Mouse (Mus musculus): ENCODE data around the gene Sumo1.

Sumo1 gene

DNA sequence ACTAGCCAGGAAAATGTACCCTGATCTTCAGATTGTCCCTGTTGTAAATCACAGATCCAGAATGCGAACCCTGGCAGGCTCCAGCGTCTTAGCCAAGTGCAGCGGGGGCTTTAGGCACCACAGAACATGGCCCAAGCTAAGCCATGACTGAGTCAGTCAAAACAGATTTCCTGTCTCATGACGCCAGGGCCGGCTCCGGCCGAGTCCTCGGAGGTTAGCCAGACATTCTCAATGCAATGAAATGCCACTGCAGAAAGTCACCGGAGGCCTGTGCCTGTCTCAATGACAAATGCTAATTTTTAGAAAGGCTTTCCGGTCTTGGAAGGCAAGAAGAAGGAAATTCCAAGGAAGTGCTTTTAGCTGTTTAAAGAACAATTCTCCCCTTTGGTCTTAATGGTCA, 60.7 kb downstream of the Sumo1 start:
- TF ChIP-seq GATA4 (IDR thresholded peaks at IDR 0.05; ENCODE audit: insufficient replicate concordance, low read length): no peak

DNA sequence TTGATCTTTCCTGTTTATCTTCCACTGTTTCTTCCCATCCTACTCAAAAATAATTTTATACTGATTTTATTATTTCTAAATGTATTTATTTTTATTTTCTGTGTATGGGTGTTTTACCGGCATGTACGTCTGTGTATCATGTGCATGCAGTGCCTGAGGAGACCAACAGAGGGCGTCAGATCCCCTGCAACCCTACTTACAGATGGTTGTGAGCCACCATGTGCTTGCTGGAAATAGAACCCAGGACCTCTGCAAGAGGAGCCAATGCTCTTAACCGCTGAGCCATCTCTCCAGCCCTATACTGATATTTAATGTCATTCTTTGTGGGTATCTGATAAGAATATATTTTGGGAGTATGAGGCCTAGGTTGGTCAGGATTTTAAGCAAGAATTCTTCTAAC, 61.2 kb downstream of the Sumo1 start:
- no peak for TF ChIP-seq GATA4 (IDR thresholded peaks at IDR 0.05; ENCODE audit: insufficient replicate concordance, low read length)

DNA sequence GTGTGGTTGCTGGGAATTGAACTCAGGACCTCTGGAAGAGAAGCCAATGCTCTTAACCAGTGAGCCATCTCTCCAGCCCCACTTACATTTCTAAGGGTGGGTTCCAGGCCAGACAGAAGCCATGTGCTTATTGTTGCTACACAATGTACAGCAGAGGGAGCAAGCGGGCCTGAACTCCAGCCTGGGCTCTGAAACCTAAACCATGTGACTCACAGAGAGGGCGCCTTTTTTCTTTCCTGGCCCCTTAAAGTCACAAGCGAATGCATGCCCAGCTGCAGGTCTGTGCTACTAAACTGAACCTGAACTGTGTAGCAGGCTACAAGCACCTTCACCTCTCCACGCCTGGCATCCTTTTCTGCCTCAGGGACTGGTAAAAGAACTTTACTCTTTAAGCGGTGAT, 61.7 kb downstream of the Sumo1 start:
- TF ChIP-seq GATA4 (IDR thresholded peaks at IDR 0.05; ENCODE audit: insufficient replicate concordance, low read length): no peak

DNA sequence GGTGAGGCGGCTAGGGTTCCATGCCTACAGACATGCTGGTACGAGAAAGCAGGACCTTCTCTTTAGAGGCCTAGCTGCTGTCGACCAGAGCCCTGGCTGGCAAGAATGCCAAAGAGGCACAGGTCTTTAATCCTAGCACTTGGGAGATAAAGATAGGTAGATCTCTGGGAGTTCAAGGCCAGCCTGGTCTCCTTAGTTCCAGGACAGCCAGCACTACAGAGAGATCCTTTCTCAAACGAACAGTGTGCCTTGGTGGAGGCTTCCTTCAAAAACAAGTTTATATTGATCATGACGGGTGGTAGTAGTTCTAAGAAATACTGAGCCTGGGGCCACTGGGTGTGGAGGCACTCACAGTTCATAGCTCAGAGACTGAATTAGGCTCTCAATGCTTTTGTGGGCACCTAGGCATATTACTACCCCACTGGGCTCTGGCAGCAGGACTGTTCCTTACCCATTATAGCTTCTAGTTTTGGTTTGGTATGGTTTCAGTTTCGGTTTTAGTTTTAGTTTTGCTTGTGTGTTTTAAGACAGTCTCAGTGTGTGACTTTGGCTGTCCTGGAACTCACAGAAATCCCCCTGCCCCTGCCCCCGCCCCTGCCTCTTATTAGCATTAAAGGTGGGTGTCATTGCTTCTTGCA, 62.4 kb downstream of the Sumo1 start:
- no peak for TF ChIP-seq GATA4 (IDR thresholded peaks at IDR 0.05; ENCODE audit: insufficient replicate concordance, low read length)

DNA sequence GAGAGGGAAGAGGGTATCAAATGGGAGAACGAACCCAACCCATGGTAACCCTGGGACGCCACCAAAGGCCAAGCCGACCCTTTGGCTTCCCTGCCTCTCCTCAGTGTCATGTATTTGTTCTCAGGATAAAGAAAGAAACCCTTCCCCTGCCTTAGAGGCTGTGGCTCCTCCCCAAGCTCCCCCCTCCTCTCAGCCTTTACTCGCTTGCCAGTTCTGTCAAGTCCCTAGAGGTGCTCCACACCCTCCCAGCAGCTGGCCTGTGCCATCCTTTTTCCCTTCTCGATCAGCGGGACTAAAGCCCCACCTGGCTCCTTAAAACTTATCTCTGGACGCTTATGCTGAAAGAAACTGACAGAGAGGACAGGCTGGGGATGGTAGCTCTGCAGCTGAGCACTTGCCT, 63.6 kb downstream of the Sumo1 start:
- TF ChIP-seq GATA4 (IDR thresholded peaks at IDR 0.05; ENCODE audit: insufficient replicate concordance, low read length): no peak

DNA sequence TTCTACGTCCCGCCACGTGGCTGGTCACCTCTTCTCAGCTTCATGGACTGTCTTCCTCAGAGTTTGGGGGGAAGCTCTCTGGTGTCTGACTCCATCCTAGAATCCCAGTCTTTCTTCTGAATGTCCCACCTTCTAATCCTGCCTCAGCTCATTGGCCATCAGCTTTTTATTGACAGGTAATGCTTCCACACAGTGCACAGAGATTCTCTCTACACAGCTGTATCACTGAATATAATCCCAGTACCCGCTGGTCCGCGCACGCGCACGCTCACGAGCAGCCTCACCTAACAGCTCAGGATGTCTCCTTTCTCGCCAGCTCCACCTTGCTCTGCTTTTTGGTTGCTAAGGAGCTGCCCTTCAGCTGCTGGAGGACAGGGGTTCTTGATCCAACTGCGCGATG, 64.2 kb downstream of the Sumo1 start:
- TF ChIP-seq GATA4 (IDR thresholded peaks at IDR 0.05; ENCODE audit: insufficient replicate concordance, low read length): no peak

DNA sequence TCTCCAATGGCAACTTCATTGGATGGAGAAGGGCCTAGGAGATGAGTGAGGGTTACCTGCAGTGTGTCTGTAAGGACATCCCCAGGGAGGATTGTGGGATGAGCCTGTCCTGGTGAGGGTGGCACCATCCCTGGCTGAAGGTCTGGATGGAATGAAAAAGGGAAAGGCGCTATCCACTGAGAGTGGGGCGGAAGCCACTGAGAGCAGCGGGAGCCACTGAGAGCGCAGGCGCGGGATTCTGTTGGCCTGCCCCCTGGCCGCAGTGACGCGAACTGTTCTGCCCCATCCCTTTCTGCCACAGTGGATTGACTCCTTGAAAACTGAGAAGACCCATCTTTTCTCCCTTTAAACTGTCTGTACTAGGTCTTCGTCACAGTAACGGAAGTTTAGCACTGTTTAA, 66.7 kb downstream of the Sumo1 start:
- TF ChIP-seq GATA4 (IDR thresholded peaks at IDR 0.05; ENCODE audit: insufficient replicate concordance, low read length): no peak

DNA sequence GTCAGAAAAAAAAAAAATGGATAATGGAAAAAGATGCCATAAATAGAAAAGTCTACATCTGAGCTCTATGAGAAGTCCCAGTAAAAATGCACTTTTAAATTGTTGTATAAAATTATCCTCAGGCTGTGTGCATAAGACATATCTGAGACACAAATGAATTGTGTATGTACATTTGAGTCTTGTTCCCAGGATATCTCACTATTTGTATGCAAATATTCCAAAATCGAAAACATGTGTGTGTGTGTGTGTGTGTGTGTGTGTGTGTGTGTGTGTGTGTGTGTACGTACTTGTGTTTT, 67.3 kb downstream of the Sumo1 start:
- no peak for TF ChIP-seq GATA4 (IDR thresholded peaks at IDR 0.05; ENCODE audit: insufficient replicate concordance, low read length)

DNA sequence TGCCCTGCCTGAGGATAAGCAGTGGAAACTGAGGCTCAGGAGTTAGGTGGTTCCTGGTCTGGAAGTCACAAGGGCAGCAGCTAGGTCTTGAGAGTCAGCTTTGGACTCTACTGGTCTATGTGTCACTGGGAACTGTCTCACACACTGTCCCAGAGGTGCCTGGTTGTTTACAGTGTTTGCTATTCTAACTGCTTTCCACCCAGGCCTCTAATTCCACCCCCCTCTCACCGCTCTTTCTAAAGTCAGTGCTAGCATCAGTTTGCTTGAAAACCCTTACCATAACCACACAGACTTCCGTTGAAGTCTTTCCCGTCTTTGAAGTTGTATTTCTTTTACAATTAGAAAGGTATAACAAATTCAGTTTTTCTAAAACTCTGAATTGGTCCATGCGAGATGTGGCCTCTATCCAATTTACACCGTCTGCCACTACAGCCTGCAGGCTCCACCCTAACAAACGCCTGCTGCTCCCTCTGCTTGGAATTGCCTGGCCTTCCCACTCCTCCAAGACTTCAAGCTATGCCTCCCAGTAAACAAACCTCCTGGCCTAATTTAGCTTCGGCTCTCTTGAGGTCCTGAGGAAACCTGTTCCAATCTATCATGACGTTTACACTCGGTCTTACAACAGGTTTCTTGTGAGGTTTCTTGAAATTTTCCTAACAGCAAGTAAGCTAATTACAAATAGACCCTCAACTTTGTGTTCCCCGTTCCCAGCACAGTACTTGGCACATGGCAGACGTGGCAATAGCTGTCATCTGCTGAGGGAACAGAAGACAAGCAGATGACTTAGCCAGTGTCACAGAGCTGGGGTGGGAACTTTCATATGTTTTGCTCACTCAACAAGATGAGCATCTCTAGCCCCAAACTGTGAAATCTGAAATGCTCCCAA, 67.9 kb downstream of the Sumo1 start:
- no peak for TF ChIP-seq GATA4 (IDR thresholded peaks at IDR 0.05; ENCODE audit: insufficient replicate concordance, low read length)

DNA sequence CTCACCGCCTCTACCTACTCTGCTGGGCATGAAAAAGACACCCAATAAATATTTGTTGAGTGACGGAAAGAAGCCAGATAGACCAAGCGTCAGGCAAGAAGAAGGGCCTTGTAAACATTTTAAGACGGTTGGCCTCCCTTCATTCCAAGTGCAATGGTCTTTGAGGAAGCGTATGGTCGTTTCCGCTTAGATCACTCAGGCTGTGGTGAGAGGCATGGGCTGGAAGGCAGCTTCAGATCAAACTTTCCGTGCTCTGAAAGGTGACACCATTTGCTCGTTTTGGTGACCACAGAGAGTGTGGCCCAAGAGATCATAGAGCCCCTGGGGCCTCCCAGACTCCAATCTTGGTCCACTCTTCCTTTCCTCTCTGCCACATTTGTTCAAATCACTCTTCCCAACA, 75.0 kb downstream of the Sumo1 start:
- no peak for TF ChIP-seq GATA4 (IDR thresholded peaks at IDR 0.05; ENCODE audit: insufficient replicate concordance, low read length)

DNA sequence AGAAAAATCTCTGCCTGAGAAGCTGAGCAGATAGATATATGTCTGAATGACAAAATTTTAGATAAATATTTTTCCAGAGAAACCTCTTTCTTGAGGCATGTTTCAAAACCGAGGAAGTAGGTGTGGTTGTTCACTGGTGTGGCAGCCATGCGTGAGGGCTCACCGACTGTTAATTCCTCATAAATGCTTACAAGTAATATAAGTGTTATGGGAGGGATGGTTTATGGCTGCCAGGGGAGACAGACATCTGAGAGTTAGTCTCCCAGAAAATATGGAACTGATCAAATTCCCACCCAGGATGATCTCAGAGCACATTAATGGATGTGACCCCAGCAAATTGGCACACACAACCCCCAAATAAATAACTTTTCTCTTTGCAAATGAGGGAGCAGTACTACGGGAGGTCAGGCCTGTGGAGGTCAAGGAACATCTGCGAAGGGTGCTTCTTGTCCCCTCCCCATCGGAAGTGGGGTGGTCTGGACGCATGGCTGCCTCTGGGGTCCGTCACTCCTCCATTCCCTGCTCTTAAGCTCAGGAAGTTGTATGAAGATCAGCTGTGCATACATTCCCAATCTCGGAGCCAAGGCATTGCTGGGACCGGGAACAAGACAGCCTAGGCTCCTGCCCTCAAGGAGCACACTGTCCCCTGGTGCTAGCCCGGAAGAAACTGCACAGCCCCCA, 75.9 kb downstream of the Sumo1 start:
- TF ChIP-seq GATA4 (IDR thresholded peaks at IDR 0.05; ENCODE audit: insufficient replicate concordance, low read length): no peak

DNA sequence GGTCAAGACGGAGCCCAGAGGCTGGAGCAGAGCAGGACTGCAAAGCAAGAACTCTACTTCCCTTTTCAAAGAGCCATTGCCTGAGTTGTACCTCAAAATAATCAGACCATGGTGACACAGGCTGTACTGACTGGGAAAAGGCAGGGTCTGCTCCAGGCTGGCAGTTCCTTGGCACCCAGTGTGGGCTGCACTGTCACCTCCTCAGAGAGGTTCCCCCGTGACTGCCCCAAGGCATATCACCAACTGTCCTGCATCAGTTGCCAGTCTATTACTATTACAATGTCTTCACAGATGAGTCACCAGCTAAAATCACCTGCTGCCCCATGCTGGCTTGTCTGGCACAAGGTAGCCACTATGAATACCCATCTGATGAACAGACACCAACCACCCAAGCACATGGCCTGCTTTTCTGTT, 77.0 kb downstream of the Sumo1 start:
- no peak for TF ChIP-seq GATA4 (IDR thresholded peaks at IDR 0.05; ENCODE audit: insufficient replicate concordance, low read length)

DNA sequence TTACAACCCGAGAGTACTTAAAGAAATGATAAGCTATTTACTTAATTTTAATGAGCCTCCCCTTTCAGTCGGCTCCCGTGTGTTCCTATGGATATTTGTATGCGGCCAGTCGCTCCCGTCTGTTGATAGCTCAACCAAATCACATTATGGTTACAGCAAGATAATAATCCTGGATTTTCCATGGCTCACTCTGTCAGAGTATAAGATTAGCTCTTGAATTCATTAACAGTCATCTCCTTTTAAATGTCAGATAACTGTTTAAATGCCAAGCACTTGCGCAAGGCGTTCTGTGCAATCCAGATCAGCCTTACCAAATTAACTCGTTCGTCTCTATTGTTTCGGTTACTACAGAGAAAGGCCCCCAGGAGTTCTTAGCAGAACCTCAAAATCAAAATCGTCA, 77.8 kb downstream of the Sumo1 start:
- TF ChIP-seq GATA4 (IDR thresholded peaks at IDR 0.05; ENCODE audit: insufficient replicate concordance, low read length): no peak

DNA sequence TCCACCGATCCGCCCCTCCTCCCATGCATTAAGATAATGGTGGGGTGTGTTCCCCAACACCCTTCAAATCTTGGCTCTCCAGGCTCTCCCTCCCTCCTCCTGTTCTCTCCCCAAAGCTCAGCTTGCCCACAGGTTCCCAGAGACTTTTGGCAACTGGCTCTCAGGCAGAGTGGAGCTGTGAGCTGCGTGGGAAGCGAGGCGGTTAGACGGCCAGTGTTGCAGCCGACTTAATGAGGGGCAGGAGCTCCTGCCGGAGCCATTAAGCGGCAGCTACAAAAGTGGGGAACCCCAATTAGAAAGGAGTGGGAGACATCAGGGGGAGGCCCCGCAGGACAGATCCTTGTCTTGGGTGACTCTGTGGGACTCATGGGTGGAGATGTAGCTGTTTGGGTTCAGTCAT, 78.3 kb downstream of the Sumo1 start:
- no peak for TF ChIP-seq GATA4 (IDR thresholded peaks at IDR 0.05; ENCODE audit: insufficient replicate concordance, low read length)

DNA sequence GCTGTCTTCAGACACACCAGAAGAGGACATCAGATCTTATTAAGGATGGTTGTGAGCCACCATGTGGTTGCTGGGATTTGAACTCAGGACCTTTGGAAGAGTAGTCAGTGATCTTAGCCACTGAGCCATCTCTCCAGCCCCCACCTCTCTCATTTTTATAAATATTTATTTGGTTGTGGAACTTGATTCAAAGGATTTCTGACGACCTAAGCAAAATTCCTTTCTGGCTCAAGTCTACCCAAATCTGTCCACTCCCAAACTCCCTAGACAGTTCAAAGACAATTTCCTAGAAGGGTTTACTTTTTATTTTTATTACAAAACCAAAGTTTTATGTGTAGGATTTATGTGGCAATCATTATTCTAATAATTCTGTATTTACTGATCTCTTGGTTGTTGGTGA, 81.4 kb downstream of the Sumo1 start:
- no peak for TF ChIP-seq GATA4 (IDR thresholded peaks at IDR 0.05; ENCODE audit: insufficient replicate concordance, low read length)
